Mouse (Mus musculus): ENCODE measurements at regions not wholly inside any gene's neighbourhood (a gene's known extent, or its start where the extent isn't known, plus 50 kb on each side); places are given as distances from the start of the nearest gene placed in this dataset.
A peak's percentile ranks its signal among the peaks of the same experiment; 100 is the strongest.
"Not testable (repeated sequence)": the region's sequence is repeated elsewhere in the genome, so short reads cannot be mapped to it uniquely, and the experiment has no call there.

GRCm38 (mm10) chr4:89753484-89753883 lies 74.2 kb downstream of the Dmrta1 start:
- ATAC-seq = no peak

GRCm38 (mm10) chr4:89776269-89776668 lies 97.0 kb downstream of the Dmrta1 start:
- ATAC-seq = no peak

- ATAC-seq = no peak
Observed at GRCm38 (mm10) chr4:89781487-89781886, 102.3 kb downstream of the Dmrta1 start.

- no peak for ATAC-seq
Observed at GRCm38 (mm10) chr4:89816823-89817222, 137.6 kb downstream of the Dmrta1 start.

GRCm38 (mm10) chr4:89834552-89835206 lies 155.4 kb downstream of the Dmrta1 start:
- no peak for ATAC-seq

GRCm38 (mm10) chr4:89875375-89876055 lies 196.3 kb downstream of the Dmrta1 start:
- ATAC-seq = peak; percentile 67

GRCm38 (mm10) chr4:89876131-89876530 lies 196.9 kb downstream of the Dmrta1 start:
- ATAC-seq = not testable (repeated sequence)

GRCm38 (mm10) chr4:89881083-89881482 lies 201.8 kb downstream of the Dmrta1 start:
- no peak for ATAC-seq

GRCm38 (mm10) chr4:89909622-89910021 lies 230.4 kb downstream of the Dmrta1 start:
- ATAC-seq = no peak

- no peak for ATAC-seq
Observed at GRCm38 (mm10) chr4:89937673-89938072, 258.4 kb downstream of the Dmrta1 start.

GRCm38 (mm10) chr4:89941308-89941707 lies 262.1 kb downstream of the Dmrta1 start:
- ATAC-seq = no peak

GRCm38 (mm10) chr4:89976146-89976545 lies 242.5 kb upstream of the Zfp352 start:
- no peak for ATAC-seq

- no peak for ATAC-seq
Observed at GRCm38 (mm10) chr4:90003413-90003812, 215.2 kb upstream of the Zfp352 start.

- ATAC-seq = no peak
Observed at GRCm38 (mm10) chr4:90003898-90004297, 214.7 kb upstream of the Zfp352 start.

GRCm38 (mm10) chr4:90012723-90013122 lies 205.9 kb upstream of the Zfp352 start:
- no peak for ATAC-seq

GRCm38 (mm10) chr4:90014203-90014602 lies 204.4 kb upstream of the Zfp352 start:
- no peak for ATAC-seq
